Mouse (Mus musculus): ENCODE data around the gene Cebpb. TPM values are rescaled to one million over a fixed set of nuclear protein-coding genes. Genes with fewer than 3 reads are reported as not detected.
A peak's percentile ranks its signal among the peaks of the same experiment; 100 is the strongest.

Gene Cebpb
- polyA plus RNA-seq, 1 experiment: 386 TPM

GRCm38 (mm10) chr2:167658712-167659111, 30.0 kb upstream of the Cebpb start:
- no peaks in the 10 kb centered on the region for H3K36me3 ChIP-seq (ENCODE audit: control insufficient read depth, insufficient read depth, low read length)
- WGBS: 84% methylated on average over 11 of the region's 11 CpGs
- H3K27me3 ChIP-seq (ENCODE audit: control insufficient read depth, insufficient read depth, low read length): peaks cover 10% of the 10 kb centered on the region; the same call in 1 of the 2 replicates
- TF ChIP-seq POLR2A (IDR thresholded peaks at IDR 0.05; ENCODE audit: low read depth, low read length) (no peak), CTCF (IDR thresholded peaks at IDR 0.05; ENCODE audit: extremely low read depth, insufficient read length, insufficient replicate concordance, low read depth, low read length) (no peak)
- peaks cover 21% of the 10 kb centered on the region for H3K4me1 ChIP-seq (ENCODE audit: control insufficient read depth, insufficient read depth, insufficient read length, low read length)
- no peak overlapping the region for H3K4me3 ChIP-seq (ENCODE audit: low read depth, low read length)
- no peak overlapping the region for H3K27ac ChIP-seq (ENCODE audit: insufficient read depth, low read depth, low read length)

DNA sequence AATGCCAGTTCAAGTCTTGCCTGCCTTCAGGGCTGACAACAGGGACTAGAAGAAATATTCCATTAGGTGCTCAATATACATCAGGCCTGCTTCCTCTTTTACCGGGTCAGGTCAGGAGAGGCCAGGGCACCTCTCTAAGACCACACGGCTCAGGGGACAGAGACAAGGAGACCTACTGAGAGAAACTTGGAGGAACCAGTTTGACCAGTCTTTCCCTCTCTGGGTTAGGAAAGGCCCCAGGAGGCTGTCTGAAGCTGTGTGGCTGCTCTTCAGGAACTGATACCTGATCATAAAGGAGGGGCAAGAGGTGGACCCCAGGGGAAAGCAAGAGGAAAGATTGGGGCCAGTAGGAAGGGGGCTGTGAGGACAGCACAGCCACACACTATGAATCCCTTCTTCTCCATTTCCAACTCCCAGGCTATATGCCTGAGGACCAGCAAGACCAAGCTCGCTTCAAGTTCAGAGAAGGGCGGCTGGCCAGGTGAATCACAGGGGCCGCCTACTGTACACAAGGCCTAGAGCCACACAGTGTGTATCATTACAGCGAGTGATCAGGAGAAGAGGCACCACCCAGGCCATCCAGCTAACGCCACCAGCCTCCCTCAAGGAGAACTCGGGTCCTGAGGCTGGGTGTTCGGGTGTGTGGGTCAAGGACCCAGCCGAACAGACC, 29.4 kb upstream of the Cebpb start:
- WGBS: 36% methylated on average over 10 of the region's 10 CpGs
- no peak overlapping the region for H3K27ac ChIP-seq (ENCODE audit: insufficient read depth, low read depth, low read length)
- H3K4me3 ChIP-seq (ENCODE audit: low read depth, low read length): peak overlapping the region; percentile 66; the same call in 1 of the 2 replicates
- no peaks in the 10 kb centered on the region for H3K36me3 ChIP-seq (ENCODE audit: control insufficient read depth, insufficient read depth, low read length)
- H3K27me3 ChIP-seq (ENCODE audit: control insufficient read depth, insufficient read depth, low read length): peaks cover 10% of the 10 kb centered on the region; the same call in 1 of the 2 replicates
- peaks cover 21% of the 10 kb centered on the region for H3K4me1 ChIP-seq (ENCODE audit: control insufficient read depth, insufficient read depth, insufficient read length, low read length)
- TF ChIP-seq POLR2A (IDR thresholded peaks at IDR 0.05; ENCODE audit: low read depth, low read length) (no peak), CTCF (IDR thresholded peaks at IDR 0.05; ENCODE audit: extremely low read depth, insufficient read length, insufficient replicate concordance, low read depth, low read length) (no peak)

DNA sequence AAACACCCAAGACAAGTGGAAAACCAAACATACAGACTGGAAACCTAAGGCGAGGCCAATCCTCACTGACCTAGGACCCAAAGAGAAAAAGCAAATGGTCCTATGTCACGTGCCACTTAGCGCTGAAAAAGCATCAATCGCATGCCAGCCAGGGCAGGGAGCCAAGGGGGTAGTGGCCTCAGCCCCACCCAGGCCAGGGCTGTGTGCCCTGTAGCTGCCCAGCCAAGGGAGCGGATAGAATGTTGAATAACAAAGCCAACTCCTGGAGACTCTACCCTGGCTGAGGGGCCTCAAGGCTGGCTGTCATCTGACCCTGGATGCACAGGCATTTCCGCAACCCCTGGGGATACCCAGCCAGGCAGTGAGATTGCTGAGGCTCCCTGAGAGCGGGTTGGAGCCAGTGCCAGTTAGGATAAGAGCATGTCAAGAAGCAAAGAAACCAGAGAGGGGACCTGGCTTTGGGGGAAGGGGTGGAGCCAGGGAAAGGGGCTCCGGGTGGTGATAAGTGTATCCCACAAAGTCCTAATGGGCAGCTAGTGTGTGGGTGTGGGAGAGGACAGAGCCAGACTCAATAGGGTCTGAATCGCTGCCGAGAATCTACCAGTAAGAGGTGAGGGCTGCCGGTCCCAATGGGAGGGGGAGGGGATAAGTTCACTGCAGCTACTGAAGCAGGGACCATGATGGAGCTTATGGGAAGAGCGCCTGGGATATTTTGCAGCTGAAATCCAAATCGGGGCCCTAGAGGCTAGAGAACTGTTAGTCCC, 28.7 kb upstream of the Cebpb start:
- Histone ChIP-seq H3K4me3 (ENCODE audit: low read depth, low read length) (peak overlapping the region; percentile 66), H3K27ac (ENCODE audit: insufficient read depth, low read depth, low read length) (no peak overlapping the region), H3K36me3 (ENCODE audit: control insufficient read depth, insufficient read depth, low read length) (no peaks in the 10 kb centered on the region), H3K4me1 (ENCODE audit: control insufficient read depth, insufficient read depth, insufficient read length, low read length) (peaks cover 21% of the 10 kb centered on the region), H3K27me3 (ENCODE audit: control insufficient read depth, insufficient read depth, low read length) (peaks cover 10% of the 10 kb centered on the region; the same call in 1 of the 2 replicates)
- TF ChIP-seq CTCF (IDR thresholded peaks at IDR 0.05; ENCODE audit: extremely low read depth, insufficient read length, insufficient replicate concordance, low read depth, low read length) (no peak), POLR2A (IDR thresholded peaks at IDR 0.05; ENCODE audit: low read depth, low read length) (no peak)
- 17% methylated on average over 13 of the region's 13 CpGs for WGBS

- 5% methylated on average over 12 of the region's 12 CpGs for WGBS
- Histone ChIP-seq H3K27ac (ENCODE audit: insufficient read depth, low read depth, low read length) (no peak overlapping the region), H3K27me3 (ENCODE audit: control insufficient read depth, insufficient read depth, low read length) (peaks cover 10% of the 10 kb centered on the region; the same call in 1 of the 2 replicates), H3K4me3 (ENCODE audit: low read depth, low read length) (peak overlapping the region; percentile 66), H3K36me3 (ENCODE audit: control insufficient read depth, insufficient read depth, low read length) (no peaks in the 10 kb centered on the region), H3K4me1 (ENCODE audit: control insufficient read depth, insufficient read depth, insufficient read length, low read length) (peaks cover 21% of the 10 kb centered on the region)
- no peak for TF ChIP-seq CTCF (IDR thresholded peaks at IDR 0.05; ENCODE audit: extremely low read depth, insufficient read length, insufficient replicate concordance, low read depth, low read length)
- no peak for TF ChIP-seq POLR2A (IDR thresholded peaks at IDR 0.05; ENCODE audit: low read depth, low read length)
Measured at GRCm38 (mm10) chr2:167660611-167660971, 28.1 kb upstream of the Cebpb start.

GRCm38 (mm10) chr2:167661270-167662203, 27.2 kb upstream of the Cebpb start, which contains the start of gene Gm20431:
Gene Gm20431 (minus strand): TSS chr2:167661496.
- H3K27ac ChIP-seq (ENCODE audit: insufficient read depth, low read depth, low read length): peak within 1 kb of the TSS; percentile 10
- whole genome bisulfite sequencing: 1% methylated on average over 110 of the region's 110 CpGs
- peaks cover 10% of the 10 kb centered on the region; the same call in 1 of the 2 replicates for H3K27me3 ChIP-seq (ENCODE audit: control insufficient read depth, insufficient read depth, low read length)
- H3K36me3 ChIP-seq (ENCODE audit: control insufficient read depth, insufficient read depth, low read length): no peaks in the 10 kb centered on the region
- H3K4me1 ChIP-seq (ENCODE audit: control insufficient read depth, insufficient read depth, insufficient read length, low read length): peaks cover 21% of the 10 kb centered on the region
- TF ChIP-seq POLR2A (IDR thresholded peaks at IDR 0.05; ENCODE audit: low read depth, low read length): peak; percentile 36
- no peak for TF ChIP-seq CTCF (IDR thresholded peaks at IDR 0.05; ENCODE audit: extremely low read depth, insufficient read length, insufficient replicate concordance, low read depth, low read length)
- peak within 1 kb of the TSS; percentile 70 for H3K4me3 ChIP-seq (ENCODE audit: low read depth, low read length)

DNA sequence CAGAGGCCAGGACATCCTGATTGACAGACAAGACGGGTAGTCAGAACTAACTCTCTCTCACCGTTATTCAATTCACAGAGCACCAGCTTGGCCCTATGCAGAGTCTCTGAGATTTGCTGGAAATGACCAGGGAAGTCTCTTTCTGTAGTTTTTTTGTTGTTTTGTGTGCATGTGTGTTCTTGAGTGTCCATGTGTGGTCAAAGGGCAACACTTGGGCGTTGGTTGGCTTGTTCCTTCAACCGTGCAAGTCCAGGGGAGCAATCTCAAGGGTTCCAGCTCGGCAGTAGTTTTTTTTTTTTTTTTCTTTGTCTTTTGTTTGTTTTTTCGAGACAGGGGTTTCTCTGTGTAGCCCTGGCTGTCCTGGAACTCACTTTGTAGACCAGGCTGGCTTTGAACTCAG, 26.0 kb upstream of the Cebpb start:
- peaks cover 21% of the 10 kb centered on the region for H3K4me1 ChIP-seq (ENCODE audit: control insufficient read depth, insufficient read depth, insufficient read length, low read length)
- no peak overlapping the region for H3K27ac ChIP-seq (ENCODE audit: insufficient read depth, low read depth, low read length)
- peaks cover 10% of the 10 kb centered on the region; the same call in 1 of the 2 replicates for H3K27me3 ChIP-seq (ENCODE audit: control insufficient read depth, insufficient read depth, low read length)
- no peak overlapping the region for H3K4me3 ChIP-seq (ENCODE audit: low read depth, low read length)
- no peaks in the 10 kb centered on the region for H3K36me3 ChIP-seq (ENCODE audit: control insufficient read depth, insufficient read depth, low read length)
- TF ChIP-seq CTCF (IDR thresholded peaks at IDR 0.05; ENCODE audit: extremely low read depth, insufficient read length, insufficient replicate concordance, low read depth, low read length) (no peak), POLR2A (IDR thresholded peaks at IDR 0.05; ENCODE audit: low read depth, low read length) (no peak)
- WGBS: 47% methylated on average over 6 of the region's 6 CpGs

Data from small intestine, adult 2 months (tissue).